Mouse (Mus musculus) heart, postnatal 25 days (tissue): Measurements from ENCODE around the gene C4bp. TPM values are rescaled to one million over a fixed set of nuclear protein-coding genes. Genes with fewer than 3 reads are reported as not detected.
A peak's percentile ranks its signal among the peaks of the same experiment; 100 is the strongest.
"Not testable (repeated sequence)": the region's sequence is repeated elsewhere in the genome, so short reads cannot be mapped to it uniquely, and the experiment has no call there.

Experiments
- DNase-seq: peaks from one replicate; pipeline ENCODE4 v3.0.0; 2022; ENCODE audit warnings: low spot score
- intact Hi-C: fragments of 180-260 bp; cut with DNase I; formaldehyde crosslinking; loops from one replicate; pipeline ENCODE4 v1.15.1; 2025
- total RNA-seq, 2 experiments: library from RNA; stranded (reverse); gene quantifications; 2 replicates each; pipeline ENCODE4 v1.2.3; 2021

The C4bp gene
- total RNA-seq: not detected

DNA sequence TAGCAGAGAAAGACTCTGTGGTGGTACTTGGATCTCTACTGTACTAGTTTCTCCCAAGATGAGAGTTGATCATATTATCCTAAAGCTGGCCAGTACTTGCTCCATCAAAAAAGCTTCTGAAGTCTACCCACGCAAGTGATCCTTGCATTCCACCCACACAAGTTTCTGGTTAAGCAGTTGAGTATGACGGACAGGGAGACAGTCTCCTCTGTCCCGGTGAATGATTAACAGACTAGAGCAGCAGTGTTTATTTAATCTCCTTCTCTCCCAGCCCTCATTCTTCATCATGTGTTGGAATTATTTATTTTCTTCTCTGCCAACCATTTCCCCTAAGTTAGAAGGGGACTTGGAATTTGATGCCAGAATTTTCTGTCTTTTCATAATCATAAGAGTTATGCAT is at the start of gene C4bp:
TSS of gene C4bp (minus strand) at position 179 of the 400 bp plus-strand sequence.
- intact Hi-C loops: no loop called here
- DNase-seq: no peak

DNA sequence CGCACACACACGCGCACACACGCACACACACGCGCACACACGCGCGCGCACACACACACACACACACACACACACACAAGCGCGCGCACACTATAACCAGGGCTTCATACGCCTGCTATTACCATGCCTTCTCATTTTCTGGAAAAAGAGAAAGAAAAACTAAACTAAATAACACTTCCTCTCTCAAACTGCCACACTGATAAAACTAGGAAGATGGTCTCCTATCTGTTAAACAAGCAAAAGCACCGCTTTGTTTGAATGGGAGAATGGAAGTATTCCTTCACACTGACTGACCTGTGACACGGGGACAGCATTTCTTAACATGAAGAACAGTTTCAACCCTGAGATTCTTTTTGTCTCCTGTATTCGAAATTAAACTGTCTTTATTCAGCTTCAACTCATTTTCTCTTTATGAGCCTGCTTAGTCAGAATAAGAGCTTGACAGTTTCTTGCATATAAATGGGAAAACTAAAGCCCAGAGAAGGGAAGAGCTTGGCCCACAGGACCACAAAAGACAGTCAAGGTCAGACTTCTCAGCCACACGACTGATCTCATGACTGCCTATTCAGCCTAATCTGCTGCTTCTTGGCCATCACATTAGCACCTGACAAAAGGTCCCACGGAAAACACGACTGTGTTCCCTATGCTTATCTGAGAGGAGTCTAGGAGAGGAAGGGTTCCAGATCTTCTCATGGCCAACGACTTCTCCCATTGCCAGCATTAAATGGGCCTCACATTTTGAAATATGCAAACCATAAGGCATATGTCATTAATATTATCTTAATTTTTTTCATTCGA is 49.0 kb upstream of the C4bp start:
- DNase-seq: no peak
- intact Hi-C loops: loop anchor here (10.0 kb wide), 1 partner anchor 344 kb away; no protein-coding TSS in a partner anchor

DNA sequence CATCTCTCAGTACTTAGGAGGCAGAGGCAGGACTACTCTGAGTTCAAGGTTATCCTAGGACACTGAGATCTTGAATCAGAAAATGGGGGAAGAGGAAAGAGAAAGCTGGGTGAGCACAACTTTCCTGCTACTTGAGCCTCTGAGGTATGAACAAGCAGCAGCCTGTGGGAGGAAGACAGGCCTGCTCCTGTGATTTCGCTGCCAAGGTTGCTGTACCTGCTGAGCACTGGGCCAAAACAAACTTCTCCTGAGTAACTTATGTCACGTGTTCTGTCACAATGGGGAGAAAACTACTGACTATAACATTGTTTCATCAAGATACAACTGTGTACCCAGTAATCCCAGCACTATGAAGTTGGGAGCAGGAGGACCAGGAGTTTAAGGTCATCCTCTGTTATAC is 42.2 kb upstream of the C4bp start:
- intact Hi-C loops: no loop called here
- no peak for DNase-seq

DNA sequence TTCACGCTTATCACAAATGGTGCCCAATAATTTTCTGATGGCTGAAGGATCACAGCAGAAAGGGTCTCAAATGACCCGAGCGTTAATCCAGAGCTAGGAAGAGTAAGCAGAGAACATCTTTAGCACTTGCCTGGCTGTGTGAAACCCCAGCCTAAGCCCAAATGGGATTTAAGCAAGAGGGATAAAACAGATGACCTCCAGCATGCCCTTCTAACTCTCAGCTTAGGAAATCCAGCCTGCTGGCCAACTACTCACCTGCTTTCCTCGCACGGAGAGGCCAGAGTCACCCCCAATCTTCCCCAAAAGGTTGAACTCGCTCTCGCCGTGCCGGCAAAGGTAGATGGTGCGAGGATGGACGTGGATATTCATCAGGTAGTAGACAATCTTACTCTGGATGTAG is 40.5 kb upstream of the C4bp start:
- intact Hi-C loops: no loop called here
- no peak for DNase-seq

DNA sequence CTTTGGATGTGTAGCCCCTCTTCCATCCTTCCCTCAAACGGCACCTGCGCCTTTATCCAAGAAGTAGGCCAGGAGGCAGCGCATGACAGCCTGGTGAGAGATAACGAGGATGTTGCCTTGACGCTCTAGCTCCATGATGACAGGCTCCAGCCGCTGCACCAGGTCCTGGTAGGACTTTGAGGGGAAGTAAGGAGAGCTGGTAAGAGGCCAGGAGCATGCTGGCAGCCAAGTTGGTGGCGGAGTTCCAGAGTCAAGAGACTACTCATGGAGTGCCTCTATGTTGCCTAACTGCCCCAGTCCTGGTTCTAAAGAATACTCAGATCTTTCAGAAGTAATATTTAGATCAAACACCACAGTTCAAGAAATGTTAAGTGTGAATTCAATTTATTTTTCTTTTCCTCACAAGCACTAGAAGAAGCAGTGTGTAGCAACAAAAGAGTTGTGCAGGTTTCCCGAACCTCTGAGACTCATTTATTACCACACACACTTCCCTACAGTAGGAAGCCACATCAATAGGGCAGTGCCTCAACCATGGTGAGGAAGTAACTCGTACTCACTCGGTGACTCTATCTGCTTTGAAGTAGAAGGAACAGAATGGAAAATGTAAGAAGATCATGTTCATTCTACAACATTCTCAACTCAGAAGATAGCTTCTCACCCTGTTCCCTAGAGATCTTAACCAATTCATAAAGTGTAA is 38.7 kb upstream of the C4bp start:
- DNase-seq: peak; percentile 44
- intact Hi-C loops: no loop called here

DNA sequence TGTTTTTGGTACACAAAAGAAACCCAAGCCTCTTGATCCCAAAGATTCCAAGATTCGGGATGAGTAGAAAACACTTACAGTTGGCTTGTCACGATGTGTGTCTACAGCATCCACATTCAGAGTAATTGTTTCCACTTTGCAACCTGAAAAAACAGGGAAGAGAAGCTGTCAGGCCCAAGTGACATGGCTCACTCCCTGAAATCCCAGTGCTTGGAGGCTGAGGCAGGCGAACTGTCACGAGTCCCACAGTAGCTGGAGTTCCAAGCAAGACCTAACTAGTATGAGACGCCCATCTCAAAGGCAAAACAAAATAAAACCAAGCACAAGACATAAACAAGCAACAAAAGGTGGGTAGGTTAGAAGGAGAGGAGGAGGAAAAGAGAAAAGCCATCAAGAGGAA is 37.2 kb upstream of the C4bp start:
- intact Hi-C loops: no loop called here

DNA sequence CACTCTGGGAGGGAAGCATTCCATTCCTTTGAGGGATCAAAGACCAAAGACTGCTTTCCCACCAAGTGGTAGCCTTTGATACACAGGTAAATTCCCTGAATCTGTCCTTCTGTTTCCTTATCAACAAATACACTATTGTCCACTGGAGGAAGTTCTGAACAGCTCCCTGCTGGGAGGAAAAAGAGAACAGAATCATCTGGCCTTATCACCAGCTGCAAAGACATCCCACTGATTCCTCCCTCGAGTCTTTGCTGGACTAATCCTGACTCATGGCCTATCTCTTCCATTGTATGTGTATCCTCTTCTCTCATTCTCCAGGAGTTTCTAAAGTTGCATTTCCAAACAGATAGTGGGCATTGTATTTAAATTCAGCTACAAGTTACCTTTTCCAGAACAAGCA is 22.5 kb upstream of the C4bp start:
- intact Hi-C loops: no loop called here
- DNase-seq: no peak

More for the DNA sequence above, 37.2 kb upstream of the C4bp start:
- DNase-seq: no peak

DNA sequence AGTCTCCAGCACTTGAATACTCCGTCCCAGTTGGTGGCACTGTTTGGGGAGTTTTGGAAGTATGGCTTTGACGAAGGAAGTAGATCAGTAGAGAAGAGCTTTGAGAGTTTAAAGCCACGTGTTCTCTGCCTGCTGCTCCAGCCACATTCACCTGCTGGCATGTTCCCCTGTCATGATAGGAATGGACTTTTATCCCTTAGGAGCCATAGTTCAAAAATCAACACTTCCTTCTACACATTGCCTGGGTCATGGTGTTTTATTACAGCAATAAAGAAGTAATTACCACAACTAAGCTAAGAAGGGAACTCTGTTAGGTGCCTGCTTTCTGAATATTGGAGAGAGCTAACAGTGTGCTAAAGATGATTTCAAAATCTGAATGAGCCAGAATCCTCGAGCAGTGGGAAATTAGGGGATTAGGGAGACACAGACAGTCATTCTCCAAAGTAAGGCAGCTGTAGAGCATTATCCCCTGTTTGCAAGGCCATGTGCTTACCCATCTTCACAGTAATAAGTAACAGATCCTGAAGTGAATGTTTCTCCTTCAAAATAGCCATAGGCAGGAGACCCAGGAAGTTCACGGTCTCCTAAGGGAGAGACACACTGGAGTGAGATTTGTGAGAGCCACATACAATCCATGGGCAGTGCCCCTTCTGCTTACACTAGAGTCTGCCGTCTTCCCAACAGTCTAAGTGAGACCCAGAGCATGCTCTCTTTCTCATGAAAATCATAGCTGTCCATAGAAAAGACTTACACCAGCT is 20.4 kb upstream of the C4bp start:
- no peak for DNase-seq
- intact Hi-C loops: no loop called here

DNA sequence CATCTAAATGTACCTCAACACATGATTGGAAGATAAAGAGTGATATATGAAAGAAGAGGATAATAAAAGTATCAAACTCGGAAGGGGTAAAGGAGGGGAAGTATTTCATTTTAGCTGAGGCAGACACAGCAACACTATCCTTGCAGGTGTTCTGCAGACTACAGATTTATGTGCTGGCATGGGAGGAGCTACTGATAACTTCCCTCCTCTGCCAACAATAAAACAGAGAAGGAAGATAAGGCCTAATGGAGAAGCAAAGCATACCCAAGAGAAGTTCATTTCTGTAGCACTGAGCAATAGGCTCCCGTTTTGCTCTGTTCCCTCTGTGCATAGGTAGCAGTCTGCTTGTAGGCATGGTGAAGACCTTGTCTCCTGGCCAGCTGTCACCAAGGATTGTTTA is 19.6 kb upstream of the C4bp start:
- no peak for DNase-seq
- intact Hi-C loops: no loop called here

DNA sequence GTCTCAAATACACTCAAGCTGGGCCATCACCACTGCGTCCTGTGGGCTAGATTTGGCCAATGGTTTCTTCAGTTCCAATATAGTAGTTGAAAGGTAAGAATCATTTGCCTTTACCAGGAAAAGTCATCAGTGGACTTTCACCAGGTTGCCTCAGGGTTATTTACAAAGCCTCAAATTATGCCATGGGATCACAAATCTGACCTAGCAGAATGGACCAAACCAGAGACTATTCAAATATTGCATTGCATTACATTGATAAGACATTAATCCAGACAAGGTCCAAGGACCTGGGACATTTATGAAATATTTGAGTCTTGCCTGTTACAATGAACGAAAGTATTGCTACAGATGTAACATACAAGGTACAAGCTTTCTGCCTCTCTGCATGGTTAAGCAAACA is 17.1 kb upstream of the C4bp start:
- intact Hi-C loops: no loop called here

DNA sequence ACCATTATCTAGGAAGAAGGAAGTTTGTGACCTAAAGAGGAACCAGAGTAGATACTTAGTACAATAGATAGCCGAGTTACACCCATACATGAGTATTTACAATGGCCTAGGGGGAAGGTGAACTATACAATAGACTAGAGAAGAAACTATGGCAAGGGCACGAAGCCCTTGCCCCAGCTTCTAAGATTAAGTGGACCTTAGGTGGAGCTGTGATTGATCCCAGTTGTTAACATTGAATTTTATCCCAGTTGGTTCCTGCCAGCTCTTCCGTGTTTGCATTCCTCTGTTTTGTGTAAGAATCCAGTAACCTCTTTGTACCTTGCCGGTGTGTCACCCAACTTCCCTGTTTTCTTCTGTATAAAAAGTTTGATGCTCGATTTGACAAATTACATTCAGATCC is 2.1 kb upstream of the C4bp start:
- DNase-seq, intact Hi-C loops: not testable (repeated sequence)

More for the DNA sequence above, 17.1 kb upstream of the C4bp start:
- DNase-seq: no peak

DNA sequence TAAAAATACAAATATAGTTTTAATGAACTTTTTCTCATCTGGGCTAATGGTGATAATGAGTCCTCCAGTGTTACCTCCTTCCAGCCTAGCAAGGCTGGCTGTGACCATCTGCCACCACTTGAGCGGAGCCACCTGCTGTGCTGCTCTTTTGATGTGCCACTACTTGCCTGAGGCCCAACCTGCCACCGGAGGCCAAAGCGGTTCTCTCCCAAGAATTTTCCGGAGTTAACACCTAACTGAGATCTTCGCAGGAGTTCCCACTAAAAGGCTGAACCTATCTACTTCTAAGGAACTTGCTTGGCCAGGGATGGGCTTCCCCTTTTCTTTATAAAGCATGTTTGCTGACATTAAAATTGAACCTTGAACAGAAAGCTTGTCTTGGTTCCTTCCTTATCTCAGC is 1.8 kb downstream of the C4bp start:
- DNase-seq, intact Hi-C loops: not testable (repeated sequence)

DNA sequence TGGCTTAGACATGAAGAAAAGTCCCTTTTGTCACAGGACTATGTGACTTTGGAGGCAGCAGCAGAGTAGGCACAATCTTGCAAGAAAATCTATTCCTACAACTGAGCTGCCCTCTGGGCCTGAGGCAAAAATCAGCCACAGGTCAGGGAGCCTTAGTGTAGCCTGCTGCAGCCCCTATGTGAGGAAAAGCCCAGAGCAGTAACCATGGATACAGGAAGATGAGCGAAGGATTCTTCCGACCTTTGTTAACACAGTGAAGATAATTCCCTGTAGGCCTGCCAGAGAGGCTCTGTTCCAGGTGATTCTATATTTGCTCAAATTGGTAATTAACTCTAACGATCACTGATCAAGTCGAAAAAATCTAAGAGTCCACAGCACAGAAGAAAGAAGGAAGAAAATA is 17.3 kb downstream of the C4bp start:
- DNase-seq: no peak
- intact Hi-C loops: no loop called here

DNA sequence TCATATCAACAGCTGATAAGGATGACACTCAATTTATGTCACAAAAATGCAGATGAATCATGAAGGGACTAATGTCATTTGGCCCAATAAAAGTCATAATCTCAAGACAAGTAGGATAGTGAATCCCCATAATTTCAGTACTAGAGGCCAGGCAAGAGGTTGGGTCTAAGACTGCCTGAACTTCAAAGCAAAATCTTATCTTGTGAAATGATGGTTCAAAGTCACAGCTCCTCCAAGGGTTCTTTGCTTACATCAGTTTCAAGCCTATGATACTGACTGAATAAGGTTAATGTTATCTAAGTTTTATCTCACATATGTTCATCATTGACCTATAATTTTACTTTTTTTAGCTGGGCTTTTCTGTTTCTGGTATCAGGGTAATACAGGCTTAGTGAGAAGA is 20.5 kb downstream of the C4bp start:
- intact Hi-C loops: no loop called here
- no peak for DNase-seq

DNA sequence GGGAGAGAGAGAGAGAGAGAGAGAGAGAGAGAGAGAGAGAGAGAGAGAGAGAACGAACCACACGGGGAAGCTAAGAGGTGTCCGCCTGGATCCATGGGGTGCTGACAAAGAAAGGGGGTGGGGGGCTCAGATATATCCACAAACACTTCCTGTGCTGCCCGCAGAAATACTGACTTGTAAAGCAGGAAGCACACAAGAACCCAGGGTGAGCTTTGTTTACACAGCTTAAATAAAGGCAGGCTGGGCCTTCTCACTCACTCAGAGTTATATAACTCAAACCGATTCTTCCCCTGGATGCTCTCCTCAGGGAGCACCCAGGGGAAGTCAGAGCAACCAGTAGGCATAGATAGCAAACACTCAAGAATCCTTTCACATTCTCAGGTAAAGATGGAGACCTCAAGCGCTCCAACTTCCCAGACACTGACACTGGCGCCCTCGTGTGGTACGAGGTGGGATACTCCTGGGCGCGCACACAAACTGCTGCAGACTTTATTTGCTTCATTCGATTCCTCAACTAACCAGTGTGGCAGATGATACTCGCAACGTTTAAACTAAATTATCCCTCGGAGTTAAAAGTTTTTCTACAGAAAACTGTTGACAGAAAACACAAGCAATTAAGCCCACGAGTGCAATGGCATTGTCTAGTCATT is 27.5 kb downstream of the C4bp start:
- intact Hi-C loops: loop anchor here (1.0 to 5.0 kb wide), 2 partner anchors 57 to 86 kb away; no protein-coding TSS in a partner anchor
- DNase-seq: peak; percentile 12

DNA sequence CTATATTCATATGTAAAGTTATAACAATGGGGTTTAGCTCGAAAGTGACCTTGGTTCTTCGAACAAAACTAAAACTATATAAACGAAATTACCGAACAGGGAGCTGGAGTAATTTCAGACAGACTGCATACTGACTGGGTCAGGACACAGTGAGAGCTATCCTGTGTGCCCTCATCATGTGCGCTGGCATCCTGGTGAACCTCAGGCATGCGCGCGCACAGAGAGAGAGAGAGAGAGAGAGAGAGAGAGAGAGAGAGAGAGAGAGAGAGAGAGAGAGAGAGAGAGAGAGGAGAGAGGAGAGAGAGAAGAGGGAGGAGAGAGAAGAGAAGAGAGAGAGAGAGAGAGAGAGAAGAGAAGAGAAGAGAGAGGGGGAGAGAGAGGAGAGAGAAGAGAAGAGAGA is 28.1 kb downstream of the C4bp start:
- DNase-seq: no peak
- intact Hi-C loops: loop anchor here (5.0 kb wide), 1 partner anchor 56 kb away; no protein-coding TSS in a partner anchor

DNA sequence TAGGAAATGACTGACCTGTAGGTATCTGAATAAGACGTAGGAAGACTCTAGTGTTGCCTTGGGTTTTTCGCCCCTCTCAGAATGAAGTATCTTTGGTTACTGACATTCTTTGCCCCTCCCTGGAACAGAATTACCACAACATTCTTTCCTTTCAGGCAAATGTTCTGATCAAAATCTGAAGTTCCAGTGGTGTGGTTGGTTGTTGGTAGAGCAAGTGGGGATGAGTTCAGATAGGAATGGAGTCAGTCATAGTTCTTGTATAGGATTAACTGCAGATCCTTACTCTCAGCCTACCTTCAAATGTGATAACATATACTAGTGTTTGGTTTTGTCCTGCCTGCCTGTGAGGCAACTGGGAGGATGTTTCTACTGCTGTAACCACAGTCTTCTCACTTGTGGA is 31.9 kb downstream of the C4bp start, which contains the start of gene Zp3r:
TSS of gene Zp3r (minus strand) at position 101 of the 400 bp plus-strand sequence.
- no peak for DNase-seq
- intact Hi-C loops: no loop called here

DNA sequence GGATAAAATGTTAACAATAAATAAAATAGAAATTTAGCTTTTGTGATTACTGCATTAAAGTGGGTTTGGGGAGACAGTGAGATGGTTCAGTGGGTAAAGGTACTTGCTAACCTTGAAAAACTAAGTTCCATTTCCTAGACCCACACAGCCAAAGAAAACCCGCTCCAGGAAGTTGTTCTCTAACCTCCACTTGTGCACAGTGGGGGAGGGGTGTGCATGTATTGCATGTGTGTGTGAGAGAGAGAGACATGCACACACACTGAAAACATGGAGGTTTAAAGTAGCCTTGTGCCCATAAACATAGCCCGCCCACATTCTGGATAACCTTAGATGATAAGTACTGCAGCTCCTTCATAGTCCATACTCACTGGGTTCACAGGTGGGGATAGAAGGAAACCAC is 65.1 kb downstream of the C4bp start:
- intact Hi-C loops: no loop called here
- no peak for DNase-seq

DNA sequence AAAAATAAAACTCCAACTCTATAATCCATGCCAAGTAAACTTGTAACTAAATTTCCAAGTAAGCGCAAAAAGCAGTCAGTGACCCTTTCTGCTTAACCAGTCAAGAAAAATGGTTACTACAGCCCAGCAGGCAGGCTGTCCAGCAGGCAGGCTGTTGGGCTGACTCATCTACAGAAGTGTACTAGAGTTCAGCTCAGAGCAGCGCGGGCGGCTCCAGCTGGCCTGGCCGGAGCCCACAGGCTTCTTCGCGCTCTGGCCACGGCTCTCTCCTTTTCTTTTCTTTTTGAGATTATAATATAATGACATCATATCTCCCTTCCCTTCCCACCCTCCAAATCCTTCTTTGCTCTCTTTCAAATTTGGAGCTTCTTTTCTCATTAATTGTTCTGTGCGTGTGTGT is 72.8 kb downstream of the C4bp start:
- intact Hi-C loops: no loop called here
- peak; percentile 38 for DNase-seq
